Mouse (Mus musculus): ENCODE data around the gene Wbp11. TPM values are rescaled to one million over a fixed set of nuclear protein-coding genes. Genes with fewer than 3 reads are reported as not detected.

Wbp11 gene
- total and polyA plus RNA-seq, 3 experiments = 43.5 to 411 (median 294) TPM

DNA sequence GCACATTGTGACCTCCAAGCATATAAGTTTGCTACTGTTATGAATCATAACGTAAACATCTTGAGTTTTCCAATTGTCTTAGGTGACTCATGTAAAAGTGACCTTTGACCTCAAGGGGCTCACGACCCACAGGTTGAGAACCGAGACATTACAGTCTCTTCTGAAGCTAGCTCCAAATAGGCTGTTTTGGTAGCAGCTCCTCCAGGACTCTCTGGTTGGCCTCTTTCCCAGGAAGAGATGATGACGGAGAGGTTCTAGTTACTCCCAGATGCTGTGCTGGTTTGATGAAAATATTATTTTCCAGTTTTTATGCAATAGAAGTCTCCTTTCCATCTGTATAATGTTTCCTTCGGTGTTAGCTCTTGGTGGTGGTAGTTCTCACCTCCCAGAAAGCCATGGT is 40.9 kb upstream of the Wbp11 start:
- no peak overlapping the region for H3K9ac ChIP-seq (ENCODE audit: control insufficient read depth, low read depth, low read length, poor library complexity, severe bottlenecking)
- H3K36me3 ChIP-seq (ENCODE audit: control insufficient read depth in 1 of 2, insufficient read depth in 2 of 2, low read length in 2 of 2) = no peaks in the 10 kb centered on the region

DNA sequence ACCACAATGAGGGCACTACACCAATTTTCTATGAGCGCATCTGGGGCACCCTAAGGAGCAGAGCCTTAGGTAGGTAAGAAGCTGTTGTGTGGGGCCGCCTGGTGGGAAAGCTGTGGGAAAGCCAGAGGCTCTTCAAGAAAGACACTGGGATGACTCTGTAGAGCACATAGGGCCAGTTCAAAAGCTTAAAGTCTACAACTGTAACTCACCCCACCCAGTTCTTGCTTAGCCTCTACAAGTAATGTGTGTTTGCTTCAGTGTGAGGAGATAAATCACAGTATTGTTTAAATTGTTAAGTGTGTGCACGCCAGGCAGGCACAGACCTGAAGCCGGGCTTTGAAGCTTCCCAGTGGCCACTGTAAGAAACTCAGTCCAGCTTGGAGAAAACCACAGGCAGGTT is 38.1 kb upstream of the Wbp11 start:
- DNase-seq (ENCODE audit: low read depth, low spot score) = no peak
- no peak for TF ChIP-seq SMC3 (IDR thresholded peaks at IDR 0.05; ENCODE audit: low read depth, low read length)
- no peak for TF ChIP-seq RAD21 (IDR thresholded peaks at IDR 0.05; ENCODE audit: low read depth, low read length)
- no peak for TF ChIP-seq MXI1 (IDR thresholded peaks at IDR 0.05; ENCODE audit: low read depth, low read length)
- TF ChIP-seq CHD1 (IDR thresholded peaks at IDR 0.05; ENCODE audit: low read depth, low read length) = no peak
- no peak for TF ChIP-seq MAFK (IDR thresholded peaks at IDR 0.05; ENCODE audit: borderline replicate concordance, low read depth, low read length)
- no peak for TF ChIP-seq ELF1 (IDR thresholded peaks at IDR 0.05; ENCODE audit: low read depth, low read length)
- TF ChIP-seq SIN3A (IDR thresholded peaks at IDR 0.05; ENCODE audit: low read length) = no peak
- TF ChIP-seq RCOR1 (IDR thresholded peaks at IDR 0.05; ENCODE audit: low read depth, low read length) = no peak
- no peak for TF ChIP-seq TAL1 (IDR thresholded peaks at IDR 0.05; ENCODE audit: low read length)
- no peak for TF ChIP-seq ZNF384 (IDR thresholded peaks at IDR 0.05; ENCODE audit: low read depth, low read length)
- TF ChIP-seq ZMIZ1 (IDR thresholded peaks at IDR 0.05; ENCODE audit: low read depth, low read length) = no peak
- no peak for TF ChIP-seq TBP (IDR thresholded peaks at IDR 0.05; ENCODE audit: low read depth, low read length)
- no peak for TF ChIP-seq ZKSCAN1 (IDR thresholded peaks at IDR 0.05; ENCODE audit: low read depth, low read length)
- TF ChIP-seq TCF12 (IDR thresholded peaks at IDR 0.05; ENCODE audit: low read depth, low read length) = no peak
- TF ChIP-seq HCFC1 (IDR thresholded peaks at IDR 0.05; ENCODE audit: low read depth, low read length) = no peak
- TF ChIP-seq MAZ (IDR thresholded peaks at IDR 0.05; ENCODE audit: low read depth, low read length) = no peak
- TF ChIP-seq NRF1 (IDR thresholded peaks at IDR 0.05; ENCODE audit: insufficient read depth, low read depth, low read length, poor library complexity, severe bottlenecking) = no peak
- no peak for TF ChIP-seq POLR2A (IDR thresholded peaks at IDR 0.05; ENCODE audit: control insufficient read depth in 1 of 2, insufficient read depth in 1 of 2, low read depth in 1 of 2, low read length in 2 of 2, poor library complexity in 1 of 2)
- Histone ChIP-seq H3K9ac (ENCODE audit: control insufficient read depth, low read depth, low read length, poor library complexity, severe bottlenecking) (no peak overlapping the region), H3K4me3 (ENCODE audit: control insufficient read depth in 1 of 2, insufficient read depth in 1 of 2, low read depth in 2 of 2, low read length in 2 of 2) (no peak overlapping the region), H3K4me1 (ENCODE audit: control insufficient read depth in 1 of 2, insufficient read depth in 2 of 2, low read length in 2 of 2) (no peaks in the 10 kb centered on the region), H3K36me3 (ENCODE audit: control insufficient read depth in 1 of 2, insufficient read depth in 2 of 2, low read length in 2 of 2) (no peaks in the 10 kb centered on the region), H3K79me2 (ENCODE audit: control insufficient read depth, insufficient read depth, low read length, poor library complexity) (no peaks in the 10 kb centered on the region), H3K27me3 (ENCODE audit: control insufficient read depth in 1 of 2, insufficient read depth in 2 of 2, low read length in 2 of 2) (peaks cover 3% of the 10 kb centered on the region in 2 experiments; a peak in 3 of 4 replicates), H3K9me3 (replicated peaks; ENCODE audit: insufficient read depth, low read length) (no peaks in the 10 kb centered on the region), H3K27ac (ENCODE audit: control insufficient read depth, low read depth, low read length) (no peak overlapping the region)

More for the DNA sequence above, 40.9 kb upstream of the Wbp11 start:
- H3K9me3 ChIP-seq (replicated peaks; ENCODE audit: insufficient read depth, low read length) = no peaks in the 10 kb centered on the region
- TF ChIP-seq HCFC1 (IDR thresholded peaks at IDR 0.05; ENCODE audit: low read depth, low read length) = no peak
- TF ChIP-seq POLR2AphosphoS5 (IDR thresholded peaks at IDR 0.05; ENCODE audit: borderline replicate concordance, low read depth, low read length) = no peak
- no peak for TF ChIP-seq ZC3H11A (IDR thresholded peaks at IDR 0.05; ENCODE audit: low read depth, low read length)
- no peak for TF ChIP-seq ELF1 (IDR thresholded peaks at IDR 0.05; ENCODE audit: low read depth, low read length)
- no peak for TF ChIP-seq CHD2 (IDR thresholded peaks at IDR 0.05; ENCODE audit: low read length)
- TF ChIP-seq TAL1 (IDR thresholded peaks at IDR 0.05; ENCODE audit: low read length) = no peak
- no peak for TF ChIP-seq KAT2A (conservative IDR thresholded peaks at IDR 0.05; ENCODE audit: low read depth, low read length)
- TF ChIP-seq TBP (IDR thresholded peaks at IDR 0.05; ENCODE audit: low read depth, low read length) = no peak
- no peak for TF ChIP-seq JUND (IDR thresholded peaks at IDR 0.05; ENCODE audit: low read depth, low read length)
- TF ChIP-seq EP300 (IDR thresholded peaks at IDR 0.05; ENCODE audit: low read depth in 1 of 2, low read length in 2 of 2) = no peak
- H3K79me2 ChIP-seq (ENCODE audit: control insufficient read depth, insufficient read depth, low read length, poor library complexity) = no peaks in the 10 kb centered on the region
- no peak for DNase-seq (ENCODE audit: low read depth, low spot score)
- no peak overlapping the region for H3K27ac ChIP-seq (ENCODE audit: control insufficient read depth, low read depth, low read length)
- no peak overlapping the region for H3K4me3 ChIP-seq (ENCODE audit: control insufficient read depth in 1 of 2, insufficient read depth in 1 of 2, low read depth in 2 of 2, low read length in 2 of 2)
- H3K4me1 ChIP-seq (ENCODE audit: control insufficient read depth in 1 of 2, insufficient read depth in 2 of 2, low read length in 2 of 2) = no peaks in the 10 kb centered on the region
- peaks cover 0 to 3% of the 10 kb centered on the region in 2 experiments; a peak in 2 of 4 replicates for H3K27me3 ChIP-seq (ENCODE audit: control insufficient read depth in 1 of 2, insufficient read depth in 2 of 2, low read length in 2 of 2)

Measured in MEL (cell line).